Mouse (Mus musculus): ENCODE measurements at regions not wholly inside any gene's neighbourhood (a gene's known extent, or its start where the extent isn't known, plus 50 kb on each side); places are given as distances from the start of the nearest gene placed in this dataset.

- DNase-seq, result peak; percentile 38
These were observed 185.4 kb upstream of the Mageb4 start for GRCm38 (mm10) chrX:86490309-86490708.

All from kidney, adult 9 months (tissue).